Mouse (Mus musculus) cerebral cortex, adult 2 months (tissue): ENCODE data around the gene BC029722.

Experiments
- WGBS: fragments of 180-500 bp; shearing (Covaris S2); methylation state at CpG from one replicate; pipeline ENCODE4 v1.1.7; 2018; 5-methylcytosine and 5-hydroxymethylcytosine counted together

BC029722 gene

GRCm38 (mm10) chr2:155818596-155819391 lies 432 bp downstream of the BC029722 start:
- under 1% methylated on average over 37 of the region's 37 CpGs for WGBS

- 64% methylated on average over 10 of the region's 10 CpGs for WGBS
These were observed 1.7 kb downstream of the BC029722 start for GRCm38 (mm10) chr2:155817301-155818245.

GRCm38 (mm10) chr2:155816179-155816578 lies 3.0 kb downstream of the BC029722 start:
- WGBS, result 100% methylated on average over 1 of the region's 1 CpGs

- WGBS, result 28% methylated on average over 5 of the region's 5 CpGs
These were observed 4.4 kb downstream of the BC029722 start for GRCm38 (mm10) chr2:155814829-155815228.

- WGBS, result 77% methylated on average over 4 of the region's 4 CpGs
These were observed 6.6 kb downstream of the BC029722 start for GRCm38 (mm10) chr2:155812637-155813036.

GRCm38 (mm10) chr2:155811821-155812396 lies 7.3 kb downstream of the BC029722 start:
- WGBS, result 25% methylated on average over 16 of the region's 16 CpGs

GRCm38 (mm10) chr2:155809620-155810019 lies 9.6 kb downstream of the BC029722 start:
- WGBS, result 78% methylated on average over 4 of the region's 4 CpGs

GRCm38 (mm10) chr2:155807408-155807807 lies 11.8 kb downstream of the BC029722 start:
- WGBS, result 77% methylated on average over 4 of the region's 4 CpGs

GRCm38 (mm10) chr2:155806548-155806947 lies 12.7 kb downstream of the BC029722 start:
- WGBS, result 62% methylated on average over 5 of the region's 5 CpGs

- WGBS, result 86% methylated on average over 6 of the region's 6 CpGs
These were observed 13.3 kb downstream of the BC029722 start for GRCm38 (mm10) chr2:155805925-155806255.

GRCm38 (mm10) chr2:155805231-155805924 lies 13.8 kb downstream of the BC029722 start:
- 54% methylated on average over 6 of the region's 6 CpGs for WGBS

GRCm38 (mm10) chr2:155804053-155804452 lies 15.2 kb downstream of the BC029722 start:
- 59% methylated on average over 5 of the region's 5 CpGs for WGBS

- 60% methylated on average over 3 of the region's 3 CpGs for WGBS
These were observed 16.5 kb downstream of the BC029722 start for GRCm38 (mm10) chr2:155802761-155803160.

GRCm38 (mm10) chr2:155798613-155799012 lies 20.6 kb downstream of the BC029722 start:
- WGBS, result 67% methylated on average over 3 of the region's 3 CpGs

- WGBS, result 82% methylated on average over 12 of the region's 12 CpGs
These were observed 24.4 kb downstream of the BC029722 start for GRCm38 (mm10) chr2:155794674-155795445.

GRCm38 (mm10) chr2:155792899-155793298 lies 26.3 kb downstream of the BC029722 start:
- WGBS, result 49% methylated on average over 12 of the region's 12 CpGs

GRCm38 (mm10) chr2:155787949-155788931 lies 31.0 kb downstream of the BC029722 start:
- 62% methylated on average over 18 of the region's 18 CpGs for WGBS

- WGBS, result 80% methylated on average over 5 of the region's 5 CpGs
These were observed 32.3 kb downstream of the BC029722 start for GRCm38 (mm10) chr2:155786905-155787304.

- 49% methylated on average over 6 of the region's 6 CpGs for WGBS
These were observed 34.7 kb downstream of the BC029722 start for GRCm38 (mm10) chr2:155784534-155784933.

GRCm38 (mm10) chr2:155779506-155779905 lies 39.7 kb downstream of the BC029722 start:
- WGBS, result 82% methylated on average over 3 of the region's 3 CpGs
